Mouse (Mus musculus) adrenal gland, postnatal 4 days (tissue): Measurements from ENCODE around the gene Vps25. TPM values are rescaled to one million over a fixed set of nuclear protein-coding genes. Genes with fewer than 3 reads are reported as not detected.

Experiments
- DNase-seq, 2 experiments: peaks; one replicate each; pipeline ENCODE4 v3.0.0; 2021 to 2022; ENCODE audit warnings: low spot score in 2 of 2, mixed read lengths in 2 of 2
- total RNA-seq, 2 experiments: library from RNA; stranded (reverse); gene quantifications; 2 replicates each; pipeline ENCODE4 v1.2.3; 2021

The Vps25 gene
- total RNA-seq, 2 experiments from 2014 or later = 106 to 111 TPM

GRCm38 (mm10) chr11:101238071-101238647 lies 15.3 kb upstream of the Vps25 start:
- no peak for DNase-seq

- no peak for DNase-seq
Observed at GRCm38 (mm10) chr11:101245071-101245470, 8.4 kb upstream of the Vps25 start.

- DNase-seq = peak in 1 of 2 experiments; percentile 30
Observed at GRCm38 (mm10) chr11:101245855-101246701, 7.4 kb upstream of the Vps25 start, which contains the start of gene Ramp2. Ramp2 (plus strand) TSS chr11:101246028.

GRCm38 (mm10) chr11:101246702-101247012 lies 6.8 kb upstream of the Vps25 start:
- no peak for DNase-seq

GRCm38 (mm10) chr11:101247521-101248030 lies 5.9 kb upstream of the Vps25 start:
- DNase-seq = no peak

- no peak for DNase-seq
Observed at GRCm38 (mm10) chr11:101248258-101248994, 5.1 kb upstream of the Vps25 start.

GRCm38 (mm10) chr11:101251031-101251430 lies 2.5 kb upstream of the Vps25 start:
- no peak for DNase-seq

- no peak for DNase-seq
Observed at GRCm38 (mm10) chr11:101252941-101253340, 566 bp upstream of the Vps25 start.

- no peak for DNase-seq
Observed at GRCm38 (mm10) chr11:101255826-101256775, 2.6 kb downstream of the Vps25 start.

- no peak for DNase-seq
Observed at GRCm38 (mm10) chr11:101259261-101259712, 5.8 kb downstream of the Vps25 start.

GRCm38 (mm10) chr11:101259948-101260825 lies 6.7 kb downstream of the Vps25 start, which contains the start of gene Wnk4:
Wnk4 (plus strand) TSS chr11:101260567.
- DNase-seq = peak in 1 of 2 experiments; percentile 37

GRCm38 (mm10) chr11:101260826-101261380 lies 7.4 kb downstream of the Vps25 start:
- no peak for DNase-seq

GRCm38 (mm10) chr11:101262272-101262967 lies 8.9 kb downstream of the Vps25 start:
- DNase-seq = no peak

- DNase-seq = no peak
Observed at GRCm38 (mm10) chr11:101263138-101263988, 9.9 kb downstream of the Vps25 start.

- DNase-seq = no peak
Observed at GRCm38 (mm10) chr11:101263989-101264280, 10.4 kb downstream of the Vps25 start.

GRCm38 (mm10) chr11:101264954-101265471 lies 11.5 kb downstream of the Vps25 start:
- DNase-seq = no peak

- DNase-seq = no peak
Observed at GRCm38 (mm10) chr11:101265906-101266305, 12.4 kb downstream of the Vps25 start.
